Mouse (Mus musculus) forebrain, embryonic 14.5 days (tissue): Measurements from ENCODE around the gene Cabin1. TPM values are rescaled to one million over a fixed set of nuclear protein-coding genes. Genes with fewer than 3 reads are reported as not detected.

Source experiments
- ATAC-seq: fragments of 200-750 bp; cut with Nextera tagmentation; 2 replicates; pipeline ENCODE4 v1.8.0; 2017; ENCODE audit warnings: mild to moderate bottlenecking, moderate library complexity
- DNase-seq: peaks from one replicate; pipeline ENCODE4 v3.0.0-alpha.2; 2015; ENCODE audit warnings: low spot score
- H3K27ac ChIP-seq: fragments of 300-500 bp; sonication (generic); 2 replicates; pipeline ENCODE4 v1.5.1; 2014; ENCODE audit warnings: low read depth, mild to moderate bottlenecking, control low read depth, low read length, moderate library complexity
- H3K27me3 ChIP-seq: fragments of 300-500 bp; sonication (generic); replicated peaks from 2 replicates; pipeline ENCODE4 v1.6.1; 2014; ENCODE audit warnings: low read length, control low read depth, mixed read lengths; ENCODE audit not compliant: control insufficient read depth, insufficient read depth
- H3K36me3 ChIP-seq: fragments of 300-500 bp; sonication (generic); 2 replicates; pipeline ENCODE4 v1.6.1; 2014; ENCODE audit warnings: low read length, control low read depth; ENCODE audit not compliant: control insufficient read depth, insufficient read depth
- H3K4me1 ChIP-seq: fragments of 300-500 bp; sonication (generic); 2 replicates; pipeline ENCODE4 v1.6.1; 2014; ENCODE audit warnings: antibody characterized with exemption, low read length, control low read depth; ENCODE audit not compliant: control insufficient read depth, insufficient read depth
- H3K4me2 ChIP-seq: fragments of 300-500 bp; sonication (generic); 2 replicates; pipeline ENCODE4 v1.6.1; 2014; ENCODE audit warnings: mild to moderate bottlenecking, control low read depth, low read length
- H3K4me3 ChIP-seq: fragments of 300-500 bp; sonication (generic); 2 replicates; pipeline ENCODE4 v1.5.1; 2014; ENCODE audit warnings: low read depth, low read length, control low read depth
- H3K9ac ChIP-seq: fragments of 300-500 bp; sonication (generic); 2 replicates; pipeline ENCODE4 v1.6.1; 2014; ENCODE audit warnings: mild to moderate bottlenecking, low read length, control low read depth, moderate library complexity
- H3K9me3 ChIP-seq: fragments of 300-500 bp; sonication (generic); replicated peaks from 2 replicates; pipeline ENCODE4 v1.6.1; 2016; ENCODE audit warnings: low read length, control low read depth, mixed read lengths; ENCODE audit not compliant: control insufficient read depth
- WGBS: fragments of 180-500 bp; shearing (Covaris S2); extraction: QIAGEN DNeasy Blood & Tissue Kit; methylation state at CpG from one replicate; pipeline ENCODE4 v1.1.7; 2014; 5-methylcytosine and 5-hydroxymethylcytosine counted together
- polyA plus RNA-seq: library from polyadenylated mRNA; unstranded; fragments of >200 nt; fragmentation: Nextera tagmentation; extraction: Ambion mirVana; gene quantifications from 2 replicates; pipeline ENCODE4 v1.2.1, GENCODE M21; 2014

Gene Cabin1
- polyA plus RNA-seq, 1 experiment from 2014 or later = 32.0 TPM

DNA sequence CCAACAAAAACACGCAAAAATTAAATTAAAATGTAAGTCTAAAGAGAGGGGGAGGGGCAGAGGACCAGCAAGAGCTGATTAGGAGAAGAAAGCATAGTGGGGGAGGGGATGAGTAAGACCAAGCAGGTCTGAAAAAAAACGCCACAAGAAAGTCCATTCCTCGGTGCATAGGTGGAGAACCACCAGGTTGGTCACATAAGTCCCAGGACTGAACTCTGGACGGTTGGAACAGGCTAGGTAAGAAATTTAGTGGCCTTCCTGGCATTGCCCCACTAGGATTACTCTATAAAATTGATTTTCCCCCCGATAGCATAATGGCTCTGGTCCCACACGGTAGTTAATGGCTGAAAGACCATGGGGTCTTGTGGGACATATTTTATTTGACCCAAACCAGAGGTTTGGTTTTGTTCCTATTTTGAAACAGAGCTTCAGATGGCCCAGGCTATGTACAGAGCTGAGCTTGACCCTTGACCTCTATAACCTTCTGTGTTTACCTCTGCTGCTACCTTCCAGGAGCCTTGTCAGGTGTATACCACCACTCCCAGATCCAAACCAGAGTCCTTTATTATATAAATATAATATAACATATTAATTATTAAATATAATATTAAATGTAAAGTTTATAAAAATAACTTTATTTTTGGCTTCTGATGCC is 25.1 kb upstream of the Cabin1 start:
- Histone ChIP-seq H3K9ac (no peak overlapping the region), H3K4me2 (no peak overlapping the region), H3K4me3 (no peak overlapping the region), H3K36me3 (no peaks in the 10 kb centered on the region), H3K27me3 (no peaks in the 10 kb centered on the region), H3K27ac (no peak overlapping the region), H3K4me1 (no peaks in the 10 kb centered on the region), H3K9me3 (no peaks in the 10 kb centered on the region)
- DNase-seq (no peak), ATAC-seq (no peak)
- WGBS = 79% methylated on average over 6 of the region's 6 CpGs

- Histone ChIP-seq H3K9ac (no peak overlapping the region), H3K4me3 (no peak overlapping the region), H3K4me1 (no peaks in the 10 kb centered on the region), H3K27ac (no peak overlapping the region), H3K27me3 (no peaks in the 10 kb centered on the region), H3K9me3 (no peaks in the 10 kb centered on the region), H3K4me2 (no peak overlapping the region), H3K36me3 (no peaks in the 10 kb centered on the region)
- WGBS = 94% methylated on average over 8 of the region's 8 CpGs
- DNase-seq (no peak), ATAC-seq (no peak)
Measured at GRCm38 (mm10) chr10:75788277-75788676, 24.1 kb upstream of the Cabin1 start.

DNA sequence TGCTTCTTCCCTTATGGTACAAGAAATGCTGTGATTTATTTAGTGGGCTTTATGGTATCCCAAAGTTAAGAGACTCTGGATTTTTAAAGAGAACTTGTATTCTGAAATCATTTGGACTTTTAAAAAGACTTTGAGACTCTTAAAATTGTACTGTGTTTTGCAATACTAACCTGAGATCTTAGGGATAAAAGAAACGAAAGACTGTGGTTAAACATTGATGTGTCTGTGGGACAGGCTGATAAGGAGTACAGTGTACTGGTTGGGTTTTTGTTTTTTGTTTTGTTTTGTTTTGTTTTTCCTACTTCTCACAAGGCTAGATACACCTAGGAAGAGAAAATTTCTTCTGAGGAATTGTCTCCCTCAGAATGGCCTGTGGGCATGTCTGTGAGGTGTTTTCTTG is 21.3 kb upstream of the Cabin1 start:
- Histone ChIP-seq H3K27me3 (0 out of 2 replicates have a peak, but pooled peaks cover 5% of the 10 kb centered on the region), H3K4me2 (no peak overlapping the region), H3K9ac (no peak overlapping the region), H3K27ac (no peak overlapping the region), H3K4me1 (peaks cover 9% of the 10 kb centered on the region; the same call in 1 of the 2 replicates), H3K9me3 (no peaks in the 10 kb centered on the region), H3K36me3 (no peaks in the 10 kb centered on the region), H3K4me3 (no peak overlapping the region)
- 66% methylated on average over 1 of the region's 1 CpGs for WGBS
- DNase-seq = no peak
- ATAC-seq = no peak

GRCm38 (mm10) chr10:75780769-75781578 is 16.8 kb upstream of the Cabin1 start, which contains the start of the genes Gm20441 and Gstt3:
TSS of gene Gm20441 (minus strand) at chr10:75780954.
TSS of gene Gstt3 (minus strand) at chr10:75781414.
- Histone ChIP-seq H3K36me3 (no peaks in the 10 kb centered on the region), H3K9me3 (no peaks in the 10 kb centered on the region), H3K9ac (peak within 1 kb of the TSS; percentile 58), H3K27ac (no peak within 1 kb of the TSS), H3K4me1 (peaks cover 9% of the 10 kb centered on the region; the same call in 1 of the 2 replicates), H3K4me3 (peak within 1 kb of the TSS; percentile 26), H3K27me3 (peaks cover 10% of the 10 kb centered on the region; the same call in 1 of the 2 replicates), H3K4me2 (peak within 1 kb of the TSS; percentile 56)
- WGBS = under 1% methylated on average over 28 of the region's 28 CpGs
- ATAC-seq = peak; percentile 63
- DNase-seq = peak; percentile 45

GRCm38 (mm10) chr10:75779206-75780174 is 15.3 kb upstream of the Cabin1 start:
- 36% methylated on average over 15 of the region's 15 CpGs for WGBS

DNA sequence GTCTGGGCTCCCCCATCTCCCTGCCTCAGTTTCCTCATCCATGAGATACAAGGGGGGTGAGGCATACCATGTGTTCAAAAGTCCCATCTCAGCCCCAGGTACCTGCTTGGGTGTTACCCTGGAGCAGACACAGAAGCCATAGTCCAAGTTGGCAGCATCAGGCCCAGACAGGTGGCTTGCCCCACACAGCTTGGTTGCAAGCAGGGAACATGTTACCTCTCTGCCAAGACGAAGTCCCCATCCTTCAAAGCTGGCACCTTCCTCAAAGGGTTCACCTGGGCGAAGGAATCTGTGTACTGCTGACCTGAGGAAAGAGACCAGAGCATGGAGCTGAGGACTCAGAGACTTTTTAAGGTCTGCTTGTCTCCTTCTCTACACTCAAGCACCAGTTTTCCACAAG is 13.7 kb upstream of the Cabin1 start:
- H3K36me3 ChIP-seq = no peaks in the 10 kb centered on the region
- no peak overlapping the region for H3K4me2 ChIP-seq
- H3K27me3 ChIP-seq = peaks cover 10% of the 10 kb centered on the region; the same call in 1 of the 2 replicates
- no peak overlapping the region for H3K4me3 ChIP-seq
- ATAC-seq = no peak
- no peak overlapping the region for H3K27ac ChIP-seq
- no peak for DNase-seq
- H3K4me1 ChIP-seq = peaks cover 9% of the 10 kb centered on the region; the same call in 1 of the 2 replicates
- H3K9me3 ChIP-seq = no peaks in the 10 kb centered on the region
- H3K9ac ChIP-seq = no peak overlapping the region
- 79% methylated on average over 2 of the region's 2 CpGs for WGBS

More at GRCm38 (mm10) chr10:75779206-75780174, 15.3 kb upstream of the Cabin1 start:
- ATAC-seq (no peak), DNase-seq (no peak)
- no peaks in the 10 kb centered on the region for H3K36me3 ChIP-seq
- no peak overlapping the region for H3K9ac ChIP-seq
- H3K9me3 ChIP-seq = no peaks in the 10 kb centered on the region
- no peak overlapping the region for H3K27ac ChIP-seq
- no peak overlapping the region for H3K4me2 ChIP-seq
- H3K27me3 ChIP-seq = peaks cover 10% of the 10 kb centered on the region; the same call in 1 of the 2 replicates
- peaks cover 9% of the 10 kb centered on the region; the same call in 1 of the 2 replicates for H3K4me1 ChIP-seq
- no peak overlapping the region for H3K4me3 ChIP-seq

GRCm38 (mm10) chr10:75776562-75776961 is 12.4 kb upstream of the Cabin1 start:
- Histone ChIP-seq H3K4me3 (no peak overlapping the region), H3K36me3 (no peaks in the 10 kb centered on the region), H3K4me1 (peaks cover 12% of the 10 kb centered on the region; the same call in 1 of the 2 replicates), H3K9ac (no peak overlapping the region), H3K27me3 (peaks cover 10% of the 10 kb centered on the region; the same call in 1 of the 2 replicates), H3K27ac (no peak overlapping the region), H3K4me2 (no peak overlapping the region), H3K9me3 (no peaks in the 10 kb centered on the region)
- WGBS = 89% methylated on average over 6 of the region's 6 CpGs
- ATAC-seq (no peak), DNase-seq (no peak)

DNA sequence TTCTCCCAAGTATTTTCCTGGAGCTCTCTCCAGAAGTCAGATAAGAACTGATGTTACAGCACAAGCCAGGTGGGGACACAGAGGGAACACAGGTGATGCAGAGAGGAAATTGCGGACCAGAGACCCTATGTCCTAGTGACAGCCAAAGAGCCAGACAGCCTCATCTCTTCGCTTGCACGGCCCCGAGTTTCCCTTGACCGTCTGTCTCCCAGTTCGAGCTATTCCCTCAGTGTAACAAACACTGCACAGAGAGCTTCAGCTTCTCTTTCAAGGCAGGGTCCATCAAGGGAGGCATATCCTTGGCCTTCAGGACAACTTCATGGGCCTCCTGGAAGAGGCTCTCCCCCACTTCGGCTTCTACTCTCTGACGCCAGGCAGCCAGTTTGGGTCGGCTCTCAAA is 10.4 kb upstream of the Cabin1 start:
- Histone ChIP-seq H3K36me3 (no peaks in the 10 kb centered on the region), H3K4me1 (peaks cover 3% of the 10 kb centered on the region; the same call in 1 of the 2 replicates), H3K4me2 (no peak overlapping the region), H3K9ac (no peak overlapping the region), H3K27ac (no peak overlapping the region), H3K4me3 (no peak overlapping the region), H3K9me3 (no peaks in the 10 kb centered on the region), H3K27me3 (peaks cover 4% of the 10 kb centered on the region; the same call in 1 of the 2 replicates)
- DNase-seq = no peak
- no peak for ATAC-seq
- 89% methylated on average over 9 of the region's 9 CpGs for WGBS
